Mouse (Mus musculus) T-helper 17 cell (primary cell): ENCODE data around the gene Shroom4.
"Not testable (repeated sequence)": the region's sequence is repeated elsewhere in the genome, so short reads cannot be mapped to it uniquely, and the experiment has no call there.

Experiments used
- in situ Hi-C, 2 experiments: fragments of 300-600 bp; cut with MboI, MseI; formaldehyde crosslinking; loops; 1 replicate in 1 of 2; 2 replicates in 1 of 2; pipeline ENCODE4 v1.15.1; 2025; ENCODE audit warnings: high pct_unique_total_duplicates in 2 of 2

Gene Shroom4

DNA sequence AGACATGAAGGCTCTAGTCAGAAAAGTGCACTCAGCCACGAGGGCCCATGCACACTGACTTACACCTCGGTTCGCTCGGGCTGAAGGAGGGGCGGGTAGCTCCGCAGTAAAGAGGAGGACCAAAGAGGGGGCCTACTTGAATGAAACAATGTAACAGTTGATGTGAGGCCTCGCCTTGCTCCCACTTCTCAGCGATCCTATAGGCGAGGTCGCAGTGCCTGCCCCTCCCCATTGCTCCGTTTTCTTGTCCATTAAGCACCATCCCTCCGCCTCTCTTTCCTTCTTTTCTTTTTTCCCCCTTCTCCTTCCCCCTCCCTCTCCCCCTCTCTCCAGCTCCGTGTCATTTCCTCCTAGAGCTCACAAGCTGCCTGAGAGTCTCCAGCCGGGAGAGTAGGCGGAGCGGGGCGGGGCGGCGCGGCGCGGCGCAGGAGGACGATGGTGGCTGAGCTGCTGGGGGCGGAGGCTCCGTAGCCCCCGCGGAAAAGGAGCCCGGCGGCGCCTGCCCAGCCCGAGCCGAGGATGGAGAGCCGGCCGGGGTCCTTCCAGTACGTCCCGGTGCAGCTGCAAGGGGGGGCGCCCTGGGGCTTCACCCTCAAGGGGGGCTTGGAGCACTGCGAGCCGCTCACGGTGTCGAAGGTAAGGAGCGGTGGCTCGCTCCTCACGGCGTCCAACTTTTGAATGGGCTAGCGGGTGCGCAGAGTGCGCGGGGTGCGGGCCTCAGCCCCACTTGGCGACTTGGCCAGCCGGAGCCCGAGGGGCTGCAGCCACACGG lies at the start of gene Shroom4:
Shroom4 (plus strand) TSS at position 229 of the 772 bp plus-strand sequence.
- in situ Hi-C loops = no loop called here

DNA sequence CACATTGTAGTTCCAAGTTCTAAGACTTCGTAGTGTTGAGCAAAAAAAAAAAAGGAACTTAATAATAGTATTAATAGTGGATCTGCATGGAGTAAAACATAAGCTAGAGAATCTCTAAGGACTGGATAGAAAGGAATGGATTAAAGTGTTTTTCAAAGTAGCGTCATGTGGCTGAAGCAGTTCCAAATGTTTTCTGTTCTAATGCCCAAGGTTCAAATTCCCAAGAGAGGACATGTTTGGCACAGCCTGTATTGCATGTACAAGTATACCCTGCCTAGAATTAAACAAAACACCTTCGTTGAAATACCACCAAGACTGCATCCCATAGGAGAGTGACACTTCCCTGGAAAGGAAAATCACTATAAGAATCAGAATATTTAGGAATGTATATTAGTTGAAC lies 42.8 kb upstream of the Shroom4 start:
- in situ Hi-C loops = no loop called here

DNA sequence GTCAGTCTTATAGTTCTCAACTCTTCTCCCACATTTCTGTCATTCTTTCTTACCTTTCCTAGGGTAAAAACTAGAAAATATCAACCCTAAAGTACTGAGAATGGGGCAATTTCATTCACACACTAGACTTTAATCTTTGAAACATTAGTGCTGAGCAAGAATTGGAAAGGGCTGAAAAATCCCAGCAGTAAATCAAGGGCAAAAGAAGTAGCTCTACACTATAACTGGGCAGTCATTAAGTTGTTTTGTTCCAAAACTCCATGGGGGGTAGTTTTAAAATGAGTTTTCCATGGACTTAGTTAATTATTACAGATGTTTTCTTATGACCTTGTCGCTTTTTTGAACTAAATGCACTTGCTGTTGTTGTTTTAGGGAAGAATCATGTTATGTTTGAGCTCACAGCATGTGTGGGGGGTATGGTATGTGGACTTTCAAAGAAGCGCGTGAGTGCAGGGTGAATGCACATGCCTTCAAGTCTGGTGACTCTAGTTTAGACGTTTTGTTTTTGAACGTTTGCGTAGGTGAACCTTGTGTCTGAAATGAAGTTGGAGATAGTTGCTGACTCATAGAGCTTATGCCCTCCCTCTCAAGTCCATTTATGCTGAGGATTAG lies 42.0 kb upstream of the Shroom4 start:
- in situ Hi-C loops = no loop called here

DNA sequence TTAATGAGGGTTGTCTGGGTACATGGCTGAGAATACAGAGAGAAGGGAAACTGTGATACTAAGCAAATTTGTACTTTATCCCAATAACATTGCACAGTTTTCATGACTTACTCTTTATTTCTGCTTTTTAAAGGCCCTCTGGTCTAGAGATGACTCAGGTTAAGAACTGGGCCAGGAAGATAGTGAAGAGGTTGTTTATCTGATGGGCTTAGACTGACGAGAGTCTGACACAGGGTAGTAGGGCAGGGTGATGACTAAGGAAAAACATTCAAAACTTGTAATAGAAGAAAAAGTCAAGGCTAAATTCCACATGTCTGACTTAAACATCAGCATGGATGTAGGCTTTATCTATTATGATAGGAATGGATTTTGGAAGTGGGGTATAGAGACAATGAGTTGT lies 30.8 kb upstream of the Shroom4 start:
- in situ Hi-C loops = no loop called here

DNA sequence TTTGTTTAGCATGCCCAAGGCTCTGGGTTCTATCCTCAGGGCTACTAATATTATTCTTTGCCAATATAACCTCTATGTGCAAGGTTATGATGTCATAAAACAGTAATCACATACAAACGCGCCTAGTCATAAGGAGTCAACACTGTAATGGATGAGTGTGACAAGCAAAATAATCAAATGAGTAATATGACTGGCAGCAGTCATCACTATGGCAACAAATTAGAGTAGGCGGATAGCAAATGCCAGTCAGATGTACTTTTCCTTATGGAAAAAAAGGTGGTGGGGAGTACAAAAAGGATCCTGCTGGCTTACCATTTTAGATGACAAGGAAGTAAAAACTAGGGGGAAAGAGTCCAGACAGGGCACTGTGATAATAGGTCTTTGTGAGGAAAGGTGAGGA lies 28.9 kb upstream of the Shroom4 start:
- in situ Hi-C loops = no loop called here

DNA sequence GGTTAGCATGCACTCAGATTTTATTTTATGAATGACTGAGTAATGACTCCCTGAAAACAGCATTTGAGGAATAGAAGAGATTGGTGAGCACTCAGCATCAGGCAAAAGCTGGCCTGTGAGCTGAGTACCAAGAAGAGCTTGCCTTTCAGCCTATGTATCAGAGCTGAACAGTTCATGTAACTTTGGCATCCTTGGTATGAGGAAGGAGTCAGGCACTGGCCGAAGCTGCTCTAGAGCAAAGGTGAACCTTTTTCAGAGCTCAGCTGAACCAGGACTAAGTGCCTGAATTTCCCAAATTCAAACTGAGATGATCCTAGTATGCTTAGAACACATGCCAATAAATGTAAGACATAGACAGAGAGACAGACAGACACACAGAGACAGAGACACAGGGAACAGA lies 5.8 kb upstream of the Shroom4 start:
- in situ Hi-C loops = no loop called here

DNA sequence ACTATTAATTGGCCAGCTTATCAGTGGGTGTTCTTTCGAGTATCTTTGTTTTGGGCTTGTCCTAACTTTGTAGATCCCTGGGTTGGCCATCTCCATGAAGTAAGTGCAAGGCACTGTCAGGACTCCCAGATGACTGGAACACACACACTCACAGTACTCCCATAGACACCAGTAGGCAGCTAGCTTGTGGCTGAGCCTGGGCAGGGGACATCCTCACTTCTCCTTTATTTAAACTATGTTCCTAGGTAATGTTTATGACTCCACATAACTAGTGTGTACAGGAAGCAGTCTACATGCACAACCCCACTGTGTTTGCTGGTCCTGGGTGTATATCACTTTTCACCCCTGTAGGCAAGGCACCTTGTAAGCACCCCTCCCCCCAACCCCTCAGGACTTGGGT lies 461 bp upstream of the Shroom4 start:
- in situ Hi-C loops = no loop called here

DNA sequence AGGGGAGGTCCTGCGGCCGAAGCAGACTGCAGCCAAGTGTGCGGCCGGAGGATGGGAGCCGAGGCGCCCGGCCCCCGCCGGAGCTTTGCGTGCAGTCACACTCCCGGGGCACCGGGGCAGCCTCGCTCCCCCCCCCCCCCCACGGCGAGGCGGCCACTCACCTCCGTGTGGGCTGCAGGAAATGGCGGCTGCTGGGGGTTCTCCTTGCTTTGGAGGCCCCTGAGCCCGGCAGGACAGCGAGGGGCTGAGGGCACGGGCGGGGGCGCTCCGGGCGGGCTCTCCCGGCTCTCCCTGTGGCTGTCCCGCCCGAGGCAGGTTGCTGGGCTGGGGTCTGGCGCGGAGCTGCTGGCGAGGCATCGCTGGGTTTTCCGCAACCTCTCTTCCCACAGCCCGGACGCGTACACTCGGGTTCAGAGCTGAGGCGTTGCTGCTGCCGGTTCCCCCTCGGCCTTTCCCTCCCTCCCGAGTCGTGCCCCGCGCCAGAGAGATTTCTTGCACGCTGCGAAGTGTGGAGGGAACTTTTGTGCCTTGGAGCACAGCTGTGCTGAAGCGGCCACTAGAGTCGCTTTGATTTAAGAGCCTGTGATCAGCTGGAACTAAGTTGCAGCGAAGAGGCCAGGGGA lies 855 bp downstream of the Shroom4 start:
- in situ Hi-C loops = no loop called here

DNA sequence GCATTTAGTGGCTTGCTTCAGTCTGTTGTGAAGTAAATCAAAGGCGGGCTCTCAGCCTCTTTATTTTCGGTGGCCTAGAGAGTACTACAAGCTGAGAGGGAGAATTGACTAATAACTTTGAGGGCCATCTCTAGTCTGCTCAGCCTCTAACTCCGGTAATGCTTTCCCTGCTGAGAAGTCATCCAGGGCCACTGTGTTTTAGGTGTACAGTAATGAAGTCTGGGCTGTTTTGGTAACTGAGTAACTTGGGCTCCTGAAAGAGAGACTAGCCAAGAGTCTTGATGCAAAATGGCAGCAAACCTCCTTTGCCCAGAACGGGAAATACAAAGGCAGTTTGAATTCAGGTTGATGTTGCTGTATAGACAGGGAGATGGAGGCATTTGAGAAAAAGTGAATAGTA lies 3.3 kb downstream of the Shroom4 start:
- in situ Hi-C loops = no loop called here

DNA sequence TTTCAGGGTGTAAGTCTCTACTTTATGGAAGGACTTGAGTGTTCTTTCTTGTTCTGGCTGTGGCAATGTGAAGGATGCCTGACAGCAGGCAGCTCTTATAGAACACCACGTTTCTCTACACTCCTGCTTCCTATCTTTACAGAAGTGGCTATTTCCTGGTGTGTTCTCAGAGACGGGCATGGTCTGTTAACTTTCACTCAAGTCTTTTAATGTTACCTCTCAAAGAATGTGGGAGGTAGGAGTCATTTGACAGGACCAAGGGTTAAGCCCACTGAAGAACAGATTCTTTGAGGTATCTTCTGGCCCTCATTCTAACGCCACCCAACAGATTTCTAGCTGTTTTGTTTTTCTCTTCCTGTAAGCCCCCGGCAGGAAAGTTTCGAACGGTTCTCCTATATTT lies 9.5 kb downstream of the Shroom4 start:
- in situ Hi-C loops = no loop called here

DNA sequence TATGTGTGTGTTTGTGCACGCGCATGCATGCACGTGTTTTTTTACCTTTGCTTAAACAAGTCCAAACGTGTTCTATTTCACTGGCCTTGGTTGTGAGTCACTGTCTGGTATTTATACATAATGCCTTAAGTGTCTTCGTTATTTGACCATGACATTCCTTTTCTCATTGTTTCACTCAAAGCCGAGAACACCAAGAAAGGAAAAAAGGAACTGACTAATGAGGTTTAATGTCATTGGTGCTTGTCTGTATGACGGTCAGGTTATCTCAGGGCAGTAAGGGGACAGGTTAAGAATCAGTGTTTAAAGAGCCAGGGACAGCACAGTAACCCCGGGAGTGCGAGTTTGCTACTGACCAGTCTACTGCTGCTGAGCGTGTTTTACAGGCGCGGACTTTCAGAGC lies 15.8 kb downstream of the Shroom4 start:
- in situ Hi-C loops = no loop called here

DNA sequence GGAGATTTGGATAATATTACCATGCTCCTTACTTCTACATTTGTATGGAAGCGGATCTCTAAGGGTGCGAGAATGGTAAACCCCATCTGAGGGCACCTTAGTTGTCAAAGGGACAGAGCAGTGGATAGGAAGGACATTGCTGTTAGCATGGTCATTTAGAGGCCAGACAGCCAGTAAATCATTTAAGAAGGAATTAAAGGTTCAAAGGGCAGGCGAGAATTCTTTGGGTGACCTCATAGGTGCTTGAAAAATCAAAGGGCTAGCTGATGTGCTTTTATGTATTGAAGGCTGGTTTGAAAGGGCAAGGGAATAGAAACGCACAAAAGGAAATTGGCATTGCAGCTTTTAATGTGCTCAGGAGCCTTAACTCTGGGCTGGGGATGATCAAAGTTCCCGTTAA lies 16.3 kb downstream of the Shroom4 start:
- in situ Hi-C loops = no loop called here

DNA sequence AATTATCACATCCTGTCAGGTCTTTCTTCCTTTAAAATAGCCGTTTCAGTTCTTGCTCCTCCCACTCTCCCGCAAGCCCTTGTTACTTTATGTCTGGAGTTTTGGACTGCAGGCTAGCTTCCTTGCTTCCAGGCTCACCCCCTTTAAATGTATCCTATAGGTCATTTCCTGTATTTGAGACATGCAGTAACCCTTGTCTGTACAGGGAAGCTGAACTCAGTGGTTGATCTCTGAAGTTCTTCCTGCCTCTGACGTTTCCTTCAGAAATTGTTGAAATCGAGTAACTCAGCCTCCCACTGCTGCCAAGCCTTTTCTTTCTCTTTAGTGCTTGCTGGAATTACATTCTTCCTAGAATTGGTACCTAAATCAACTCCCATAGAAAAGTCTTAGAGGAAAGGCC lies 18.5 kb downstream of the Shroom4 start:
- in situ Hi-C loops = no loop called here

DNA sequence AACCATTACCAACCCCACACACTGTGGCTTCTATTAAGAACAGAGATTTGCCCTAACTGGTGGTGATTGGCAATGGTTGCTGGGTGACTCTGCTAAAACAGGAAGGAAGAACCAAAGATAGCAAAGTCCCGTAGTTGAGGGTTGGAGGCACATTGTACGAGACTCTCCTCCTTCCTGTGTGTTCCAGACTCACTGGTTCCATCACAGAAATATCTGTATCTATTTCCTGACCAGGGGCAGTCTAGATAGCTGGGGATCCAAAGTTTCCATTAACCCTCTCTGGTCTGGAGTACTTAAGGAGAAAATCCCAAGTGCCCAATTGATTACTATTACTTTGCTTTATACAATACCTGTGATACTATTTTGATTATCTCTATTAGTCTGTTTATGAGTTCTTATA lies 35.6 kb downstream of the Shroom4 start:
- in situ Hi-C loops = no loop called here

DNA sequence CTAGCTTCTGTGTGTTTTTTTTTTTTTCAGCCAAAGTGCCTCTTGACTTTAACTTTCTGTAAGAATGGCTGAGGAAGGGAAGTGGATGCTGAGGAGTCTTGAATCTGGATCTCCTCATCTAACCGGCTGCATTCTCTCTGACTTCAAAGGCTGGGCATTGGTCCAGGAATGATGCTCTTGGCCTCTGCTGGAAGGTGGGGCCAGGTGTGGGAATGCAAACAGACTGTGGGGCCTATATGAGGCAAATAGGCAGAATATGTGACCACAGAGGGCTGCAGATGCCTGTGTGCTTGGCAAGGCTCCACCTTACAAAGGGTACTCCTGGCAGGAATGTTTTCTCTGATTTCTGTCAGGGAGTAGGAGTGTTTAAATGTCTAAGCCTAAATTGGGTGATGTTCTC lies 46.8 kb downstream of the Shroom4 start:
- in situ Hi-C loops = no loop called here

DNA sequence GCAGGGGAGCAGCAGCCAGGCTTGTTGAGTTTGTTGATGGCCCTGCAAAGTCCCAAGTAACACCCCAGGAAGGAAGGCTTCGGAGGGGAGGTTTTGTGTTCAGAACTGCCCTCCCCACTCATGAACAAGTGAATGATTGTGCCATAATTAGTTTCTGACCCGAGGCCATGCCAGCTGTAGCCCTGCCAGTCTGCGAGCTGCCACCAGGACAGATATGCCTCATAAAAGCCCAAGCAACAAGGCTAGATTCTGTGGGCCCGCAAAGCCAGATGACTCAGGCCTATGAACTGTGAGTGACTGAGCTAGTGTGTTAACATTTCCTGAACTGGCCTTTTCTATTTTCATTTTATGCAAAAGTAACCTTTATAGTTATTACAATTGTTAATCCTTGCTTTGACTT lies 48.3 kb downstream of the Shroom4 start:
- in situ Hi-C loops = no loop called here

DNA sequence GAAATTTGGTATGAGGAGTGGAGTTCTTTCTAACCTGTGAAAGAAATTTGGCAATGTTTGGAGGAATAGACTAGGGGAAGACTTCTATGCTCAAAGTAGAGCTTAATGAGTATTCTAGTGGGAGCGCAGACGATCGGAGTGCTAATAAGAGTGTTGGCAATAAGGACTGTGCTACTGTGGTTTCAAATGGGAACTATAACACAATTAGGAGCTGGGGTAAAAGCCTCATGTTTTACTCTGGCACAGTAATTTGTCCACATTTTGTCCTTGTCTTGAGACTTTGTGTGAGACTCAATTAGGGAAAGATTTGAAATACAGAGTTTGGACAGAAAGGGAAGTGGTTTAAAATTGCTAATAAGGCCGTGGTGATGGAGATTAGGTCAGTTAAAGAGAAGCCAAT lies 53.6 kb downstream of the Shroom4 start:
- in situ Hi-C loops = no loop called here

DNA sequence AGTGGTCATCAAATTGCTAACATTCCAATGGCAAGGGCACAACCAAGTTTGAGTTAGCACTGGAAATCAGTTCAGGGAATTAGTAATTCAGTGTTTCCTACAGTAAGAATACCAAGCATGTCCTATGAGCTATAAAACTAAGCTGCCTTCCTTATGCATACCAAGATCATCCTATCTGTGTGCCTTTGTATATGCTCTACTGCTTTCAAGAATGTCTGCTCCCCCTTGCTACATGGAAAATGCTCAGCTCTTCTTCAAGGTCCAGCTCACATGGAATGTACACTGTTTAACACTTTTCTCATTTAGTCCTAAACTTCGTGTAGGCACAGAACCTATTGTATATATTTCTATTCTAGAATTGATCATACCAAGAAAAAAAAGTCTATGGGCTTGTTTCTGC lies 69.6 kb downstream of the Shroom4 start:
- in situ Hi-C loops = not testable (repeated sequence)

DNA sequence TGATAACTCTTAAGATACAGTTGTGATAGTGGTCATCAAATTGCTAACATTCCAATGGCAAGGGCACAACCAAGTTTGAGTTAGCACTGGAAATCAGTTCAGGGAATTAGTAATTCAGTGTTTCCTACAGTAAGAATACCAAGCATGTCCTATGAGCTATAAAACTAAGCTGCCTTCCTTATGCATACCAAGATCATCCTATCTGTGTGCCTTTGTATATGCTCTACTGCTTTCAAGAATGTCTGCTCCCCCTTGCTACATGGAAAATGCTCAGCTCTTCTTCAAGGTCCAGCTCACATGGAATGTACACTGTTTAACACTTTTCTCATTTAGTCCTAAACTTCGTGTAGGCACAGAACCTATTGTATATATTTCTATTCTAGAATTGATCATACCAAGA lies 72.9 kb downstream of the Shroom4 start:
- in situ Hi-C loops = not testable (repeated sequence)

DNA sequence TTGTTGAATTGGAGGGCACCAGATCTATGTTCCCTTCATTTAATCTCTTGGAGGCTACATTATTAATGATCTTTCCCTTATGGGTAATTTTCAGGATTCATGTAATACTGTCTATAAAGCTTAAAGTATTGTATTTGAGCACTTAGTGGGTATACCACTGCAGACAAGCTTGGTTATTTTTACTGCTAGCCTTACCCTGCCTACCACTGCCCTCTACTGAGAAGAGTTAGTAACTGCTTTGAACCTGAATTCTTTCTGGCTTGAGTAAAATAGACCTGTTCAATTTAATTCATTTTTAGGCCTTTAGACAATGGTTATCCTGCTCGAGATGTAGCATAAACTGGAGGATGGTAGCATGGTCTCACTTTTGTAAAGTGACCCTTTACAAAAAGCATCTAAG lies 75.5 kb downstream of the Shroom4 start:
- in situ Hi-C loops = no loop called here

DNA sequence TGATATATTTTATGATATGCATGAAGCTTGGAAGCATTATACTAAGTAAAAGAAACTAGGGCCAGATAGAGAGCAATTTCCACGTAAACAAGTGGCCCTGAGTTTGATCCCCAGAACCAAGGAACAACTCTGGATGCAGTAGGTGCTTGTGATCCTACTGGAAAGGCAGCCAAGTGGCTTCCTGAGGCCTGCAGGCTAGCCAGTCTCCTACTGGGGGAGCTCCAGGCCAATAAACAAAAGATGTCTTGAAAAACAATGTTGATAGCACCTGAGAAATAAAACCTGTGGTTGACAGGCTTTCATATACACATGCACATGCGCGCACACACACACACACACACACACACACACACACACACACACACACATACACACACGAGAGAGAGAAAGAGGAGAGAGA lies 82.6 kb downstream of the Shroom4 start:
- in situ Hi-C loops = loop anchor here in 1 of 2 experiments (10.0 kb wide), 1 partner anchor 1047 kb away; no protein-coding TSS in a partner anchor

DNA sequence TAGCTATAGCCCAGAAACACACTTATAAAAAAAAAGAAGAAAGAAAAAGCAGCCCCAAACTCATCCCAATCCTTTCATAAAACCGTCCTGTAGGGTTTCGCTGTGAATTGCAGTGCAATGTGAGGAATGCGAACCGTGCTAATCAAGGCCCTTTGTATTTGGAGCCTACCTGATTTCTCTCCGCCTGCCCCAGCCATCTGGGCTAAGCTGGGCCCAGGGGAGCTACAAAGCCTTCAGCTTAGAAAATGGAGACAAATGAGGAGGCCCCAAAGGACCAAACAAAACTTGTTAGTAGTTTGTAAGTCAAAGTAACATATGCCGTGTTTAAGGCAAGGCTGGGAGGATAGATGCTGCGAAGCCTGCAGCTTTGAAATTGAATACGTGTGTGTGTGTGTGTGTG lies 84.2 kb downstream of the Shroom4 start:
- in situ Hi-C loops = loop anchor here in 1 of 2 experiments (10.0 kb wide), 1 partner anchor 1049 kb away; no protein-coding TSS in a partner anchor

DNA sequence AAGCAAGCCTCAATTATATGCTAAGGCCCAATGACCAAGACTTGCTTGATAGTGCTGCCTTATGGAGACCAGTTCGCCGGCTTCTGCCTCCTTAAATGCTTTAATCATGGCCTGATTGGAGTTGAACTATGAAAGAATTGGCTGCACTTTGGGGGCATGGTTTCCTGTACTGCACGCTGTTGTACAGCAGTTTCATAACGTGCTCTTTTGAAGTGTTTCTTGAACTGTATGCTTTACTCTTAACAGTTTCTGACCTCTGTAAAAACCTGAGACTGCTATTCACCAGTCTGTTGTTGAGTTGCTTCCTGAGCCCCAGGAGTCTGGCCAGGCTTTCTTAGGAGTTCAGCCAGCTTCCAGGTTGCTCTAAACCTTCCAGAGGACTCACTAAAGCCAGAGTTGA lies 90.8 kb downstream of the Shroom4 start:
- in situ Hi-C loops = no loop called here
